Mouse (Mus musculus) layer of hippocampus, adult 9-11 months (tissue): Measurements from ENCODE around the gene Zfp697.

Experiments
- DNase-seq: peaks from one replicate; pipeline ENCODE4 v3.0.0; 2022

Gene Zfp697

GRCm38 (mm10) chr3:98382246-98382939 lies at the start of gene Zfp697:
TSS of gene Zfp697 (plus strand) at chr3:98382461.
- peak; percentile 83 for DNase-seq

DNA sequence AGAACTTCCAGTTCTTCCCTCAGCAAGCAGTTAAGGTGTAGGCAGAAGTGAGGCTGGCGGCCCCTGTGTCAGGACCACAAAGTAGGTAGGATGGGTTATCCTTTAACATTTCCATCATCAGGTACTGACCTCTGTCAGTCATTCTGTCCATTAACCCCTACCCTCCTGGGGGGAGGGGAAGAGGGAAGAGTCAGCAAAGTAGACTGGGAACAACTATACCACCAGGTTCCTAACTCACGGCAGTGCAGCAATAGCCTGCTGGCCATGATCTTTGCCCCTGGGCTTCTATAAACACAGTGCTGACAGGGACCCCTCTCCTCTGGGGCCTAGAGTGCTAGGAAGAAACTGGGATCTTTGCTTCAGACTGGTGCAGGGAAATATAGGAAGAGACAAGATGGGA lies 48.3 kb upstream of the Zfp697 start:
- no peak for DNase-seq

GRCm38 (mm10) chr3:98335331-98335730 lies 46.9 kb upstream of the Zfp697 start:
- no peak for DNase-seq

DNA sequence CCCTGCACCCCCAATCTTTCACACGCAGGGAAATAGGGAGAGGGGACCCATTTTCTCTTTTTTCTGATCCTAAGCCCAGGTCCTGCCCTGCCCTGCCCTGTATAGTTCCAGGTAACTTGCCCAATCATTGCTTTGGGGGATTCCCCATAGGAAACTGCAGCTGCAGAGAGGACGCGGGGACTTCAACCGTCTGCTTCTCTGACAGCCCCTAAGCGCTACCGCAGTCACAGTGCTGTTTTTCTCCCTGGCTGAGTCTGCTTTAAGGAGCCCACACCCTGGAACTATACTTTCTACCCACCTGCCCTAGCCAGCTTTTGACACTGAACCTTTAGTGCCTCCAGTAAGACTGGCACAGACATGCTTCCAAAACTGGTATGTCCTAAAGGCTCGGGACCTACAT lies 46.4 kb upstream of the Zfp697 start:
- no peak for DNase-seq

GRCm38 (mm10) chr3:98336661-98337654 lies 45.3 kb upstream of the Zfp697 start:
- no peak for DNase-seq

DNA sequence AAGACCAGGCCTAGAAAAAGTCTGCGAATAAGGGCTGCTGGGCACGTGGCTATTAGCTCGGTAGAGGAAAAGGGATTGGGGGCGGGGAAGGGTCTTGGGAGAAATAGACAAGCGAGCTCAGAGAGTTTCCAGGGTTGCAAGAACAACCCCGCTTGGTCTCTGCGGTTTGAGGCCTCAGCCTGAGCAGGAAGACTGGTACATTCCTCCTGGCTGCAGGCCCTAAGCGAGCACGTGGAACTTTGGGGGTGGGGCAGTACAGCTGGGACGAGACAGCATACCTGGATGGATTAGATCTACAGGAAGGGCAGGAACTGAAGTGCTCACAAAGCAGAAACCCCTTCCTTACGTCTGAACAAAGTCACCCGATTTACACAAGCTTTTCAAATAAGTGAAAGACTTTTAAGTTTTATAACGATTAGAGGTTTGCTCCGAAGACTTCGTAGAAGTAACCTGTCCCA lies 43.6 kb upstream of the Zfp697 start:
- peak; percentile 40 for DNase-seq

GRCm38 (mm10) chr3:98339097-98339705 lies 43.1 kb upstream of the Zfp697 start:
- DNase-seq: peak; percentile 51

DNA sequence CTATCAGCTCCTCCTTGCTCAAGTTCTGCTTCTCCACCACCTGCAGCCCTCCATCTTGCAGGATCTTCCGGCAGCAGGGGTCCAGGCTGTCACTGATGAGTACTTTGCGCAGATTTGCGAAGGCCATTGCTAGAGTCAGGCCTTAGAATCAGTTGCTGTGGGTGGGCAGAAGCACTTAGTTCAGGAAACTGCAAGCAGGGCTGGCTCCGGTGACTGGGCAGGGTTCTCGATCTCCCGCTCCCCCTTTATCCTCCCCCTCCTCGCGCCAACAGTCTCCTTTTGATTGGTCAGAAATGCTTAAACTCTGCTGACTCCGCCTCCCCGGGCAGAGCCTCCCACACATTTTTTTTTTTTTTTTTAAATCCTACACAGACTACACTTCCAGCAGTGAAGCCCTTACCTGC lies 42.6 kb upstream of the Zfp697 start, which contains the start of gene Phgdh:
Gene Phgdh (minus strand): TSS at position 285 of the 404 bp plus-strand sequence.
- peak; percentile 69 for DNase-seq

GRCm38 (mm10) chr3:98340818-98341594 lies 41.3 kb upstream of the Zfp697 start:
- no peak for DNase-seq

DNA sequence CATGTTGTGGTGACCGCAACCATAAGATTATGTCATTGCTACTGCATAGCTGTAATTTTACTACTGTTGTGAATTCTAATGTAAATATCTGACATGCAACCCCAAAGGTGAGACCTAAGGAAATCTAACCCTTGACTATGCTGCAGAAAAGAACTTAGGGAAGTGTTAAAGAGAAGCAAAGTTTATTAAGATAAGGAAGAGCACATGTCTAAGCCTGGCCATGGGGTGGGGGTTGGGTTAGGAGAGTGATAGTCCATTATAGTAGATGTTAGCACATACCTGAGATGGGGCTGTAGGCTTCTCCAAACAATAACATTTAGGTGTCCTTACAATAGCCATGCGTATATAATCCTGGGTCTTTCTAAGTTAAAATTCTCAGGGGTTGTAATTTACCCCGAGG lies 39.0 kb upstream of the Zfp697 start:
- DNase-seq: no peak

DNA sequence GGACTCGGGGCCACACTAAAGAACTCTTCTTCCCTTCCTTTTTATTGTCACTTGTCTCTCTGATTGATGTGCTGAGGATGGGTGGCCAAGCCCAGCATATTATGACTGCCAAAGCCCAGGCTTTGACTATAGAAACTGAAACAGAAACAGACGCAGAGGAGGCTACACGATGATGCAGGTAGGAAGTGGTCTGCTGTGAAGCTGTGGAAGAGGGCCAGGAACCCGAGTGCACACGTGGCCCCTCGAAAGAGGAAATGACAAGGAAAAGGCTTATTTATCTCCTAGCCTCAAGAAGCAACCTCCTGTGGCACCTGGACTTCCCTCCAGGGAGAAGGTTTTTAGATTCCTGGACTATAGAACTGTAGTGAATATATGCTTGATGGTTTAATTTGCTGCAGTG lies 34.2 kb upstream of the Zfp697 start:
- DNase-seq: no peak

DNA sequence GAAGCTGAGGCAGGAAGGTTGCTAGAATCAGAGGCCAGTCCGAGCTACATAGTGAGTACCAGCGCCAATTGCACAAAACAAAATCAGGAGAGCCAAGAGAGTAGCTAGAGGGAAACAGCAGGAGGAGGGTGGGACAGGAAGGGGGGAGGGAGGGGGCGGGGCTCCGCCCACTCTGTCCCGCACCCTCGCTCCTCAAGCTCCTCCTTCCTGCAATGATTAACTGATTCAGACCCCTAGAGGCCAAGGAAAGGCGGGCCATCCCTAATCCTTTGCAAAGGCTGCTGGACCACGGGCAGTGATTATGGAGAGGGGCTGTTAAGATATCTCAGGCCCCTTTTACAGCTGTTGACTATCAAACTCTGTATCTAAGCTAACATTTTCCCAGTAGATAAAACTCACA lies 33.6 kb upstream of the Zfp697 start:
- no peak for DNase-seq

DNA sequence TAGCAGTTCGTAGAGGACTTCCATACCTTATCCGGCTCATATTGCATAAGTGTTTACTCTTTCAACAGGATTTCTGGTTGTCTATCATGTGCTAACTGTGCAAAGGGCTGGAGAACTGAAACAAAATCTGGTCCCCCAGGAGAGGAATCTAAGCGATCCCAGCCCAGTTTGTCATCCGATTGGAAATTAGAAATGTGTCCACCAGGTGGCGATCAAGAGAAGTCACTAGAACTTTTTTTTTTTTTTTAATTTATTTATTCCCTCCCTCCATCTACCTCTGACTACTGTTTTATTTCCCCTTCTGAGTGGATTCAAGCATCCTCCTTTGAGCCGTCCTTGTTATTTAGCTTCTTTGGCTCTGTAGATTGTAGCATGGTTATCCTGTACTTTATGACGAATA lies 28.4 kb upstream of the Zfp697 start:
- DNase-seq: peak; percentile 67

DNA sequence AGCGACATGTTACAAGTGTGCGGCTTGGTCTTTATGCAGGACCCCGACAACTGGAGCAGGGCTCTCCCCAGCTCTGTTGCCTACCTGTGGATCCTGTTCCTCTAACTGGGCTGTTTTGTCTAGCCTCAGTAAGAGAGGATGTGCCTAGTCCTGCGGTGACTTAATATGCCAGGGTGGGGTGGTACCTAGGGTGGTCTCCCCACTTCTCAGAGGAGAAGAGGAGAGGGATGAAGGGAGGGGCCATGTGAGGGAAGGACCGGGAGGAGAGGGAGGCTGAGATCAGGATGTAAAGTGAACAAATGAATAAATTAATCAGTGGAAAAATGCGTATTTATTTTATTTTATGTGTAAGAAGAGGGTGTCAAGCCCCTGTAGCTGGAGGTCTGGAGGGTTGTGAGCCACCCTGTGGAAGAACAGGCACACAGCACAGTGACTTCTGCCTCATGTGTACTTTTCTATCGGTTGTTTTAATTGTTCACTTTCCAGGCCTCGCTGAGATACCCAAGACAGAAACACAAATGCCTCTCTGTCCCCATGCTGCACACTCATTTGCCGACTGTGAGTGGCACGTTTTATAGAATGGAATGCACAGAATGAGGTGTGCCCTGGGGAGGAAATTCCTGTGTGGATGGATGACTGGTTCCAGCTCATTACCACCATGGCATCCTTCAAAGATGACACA lies 26.8 kb upstream of the Zfp697 start:
- no peak for DNase-seq

DNA sequence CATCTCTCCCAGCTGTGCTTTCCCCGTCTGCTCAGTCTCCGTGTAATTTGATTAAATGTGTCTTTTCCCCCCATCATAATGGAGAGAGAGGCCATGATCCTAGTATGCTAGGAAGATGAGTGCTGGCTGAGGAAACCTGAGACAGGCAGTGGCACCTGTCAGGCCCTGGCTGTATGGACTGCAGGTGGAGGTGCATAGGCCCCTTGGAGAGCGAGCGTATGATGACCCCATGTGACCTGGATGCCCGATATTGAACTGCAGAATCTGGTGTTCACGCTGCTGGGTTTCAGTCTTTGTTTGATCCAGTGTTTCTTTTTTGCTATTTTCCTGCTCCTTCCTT lies 26.3 kb upstream of the Zfp697 start:
- no peak for DNase-seq

DNA sequence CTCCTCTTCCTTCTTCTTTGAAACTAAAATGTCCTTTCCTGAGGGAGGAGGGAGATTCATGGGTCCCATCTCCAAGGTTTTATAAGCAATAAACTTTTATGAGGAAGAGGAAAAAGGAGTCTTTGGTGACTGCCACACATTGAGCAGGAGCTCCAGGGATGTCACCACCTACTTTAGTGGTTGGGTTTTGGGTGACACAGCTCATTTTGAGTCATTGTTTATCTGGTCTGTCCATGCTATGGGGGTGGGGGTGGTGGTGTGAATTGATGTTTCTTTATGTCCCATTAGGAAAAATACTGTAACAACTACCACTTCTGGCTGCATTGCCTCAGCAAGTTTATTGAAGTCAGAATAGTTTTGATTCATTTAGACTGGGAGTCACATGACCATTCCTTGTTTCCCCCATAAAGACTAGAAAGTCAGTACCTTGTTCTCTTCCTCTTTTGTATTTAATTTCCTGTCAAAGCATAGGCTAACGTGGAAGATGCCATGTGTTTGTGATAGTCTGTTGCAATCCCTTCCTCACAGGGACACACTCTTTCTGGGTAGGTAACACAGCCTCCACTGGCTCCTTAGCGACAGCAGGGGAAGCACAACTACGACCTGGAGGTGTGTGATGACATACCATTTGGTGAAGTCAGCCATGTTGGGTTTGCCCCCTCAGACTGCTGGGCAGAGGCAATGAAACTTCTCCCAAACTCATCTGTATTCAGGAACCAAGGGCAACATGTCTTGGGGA lies 25.5 kb upstream of the Zfp697 start:
- no peak for DNase-seq

DNA sequence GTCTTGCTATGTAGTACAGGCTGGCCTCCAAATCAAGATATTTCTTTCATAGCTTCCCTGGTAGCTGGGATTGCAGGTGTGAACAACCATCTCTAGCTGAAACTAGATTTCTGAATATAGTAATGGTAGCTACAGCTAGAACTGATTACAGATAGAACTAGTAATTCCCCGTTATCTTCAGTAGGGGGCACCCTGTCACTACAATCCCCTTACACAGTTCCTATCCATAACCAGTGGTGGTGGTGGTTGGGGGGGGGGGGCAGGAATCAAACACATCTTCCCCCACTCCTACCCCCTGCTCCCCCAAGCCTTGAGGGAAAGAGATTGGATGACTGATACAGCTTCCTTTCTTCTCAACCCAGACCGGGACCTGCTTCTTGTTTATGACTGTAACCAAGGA lies 19.5 kb upstream of the Zfp697 start:
- no peak for DNase-seq

DNA sequence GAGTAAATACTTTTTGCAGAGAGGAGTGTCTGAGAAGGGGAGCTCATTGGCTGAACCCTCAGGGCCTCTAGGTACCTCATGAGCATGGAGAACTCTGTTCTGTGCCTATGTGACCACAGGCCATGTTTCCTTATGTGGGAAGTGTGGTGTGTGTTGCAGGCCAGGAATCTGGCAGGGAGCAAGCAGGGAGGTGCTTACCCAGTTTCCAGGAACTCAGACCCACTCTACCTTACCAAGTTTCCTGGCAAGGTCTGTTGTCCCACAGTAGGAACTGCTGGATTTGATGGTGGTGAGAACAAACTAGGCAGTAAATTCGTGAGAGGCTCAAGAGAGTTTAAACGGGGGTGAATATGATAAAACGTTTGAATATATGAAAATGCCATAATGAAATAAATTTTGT lies 16.2 kb upstream of the Zfp697 start:
- no peak for DNase-seq

DNA sequence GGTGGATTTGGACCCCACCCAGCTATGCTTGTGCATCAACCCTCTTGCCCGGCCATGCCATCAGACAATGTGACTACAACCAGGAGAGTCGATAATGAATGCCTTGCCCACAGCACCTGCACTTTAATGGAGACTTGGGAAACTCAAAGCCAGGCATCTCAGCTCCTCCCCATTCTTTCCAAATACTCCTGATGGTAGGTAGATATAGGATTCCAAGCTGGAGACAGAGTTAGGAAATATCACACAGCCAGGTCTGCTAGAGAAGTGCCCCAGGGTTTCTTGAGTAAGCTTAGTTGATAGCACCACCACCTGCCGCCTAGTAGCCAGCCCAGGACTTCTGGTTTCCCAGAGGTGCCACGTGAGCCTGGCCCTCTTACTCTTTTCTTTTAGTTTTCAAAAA lies 15.4 kb upstream of the Zfp697 start:
- no peak for DNase-seq

DNA sequence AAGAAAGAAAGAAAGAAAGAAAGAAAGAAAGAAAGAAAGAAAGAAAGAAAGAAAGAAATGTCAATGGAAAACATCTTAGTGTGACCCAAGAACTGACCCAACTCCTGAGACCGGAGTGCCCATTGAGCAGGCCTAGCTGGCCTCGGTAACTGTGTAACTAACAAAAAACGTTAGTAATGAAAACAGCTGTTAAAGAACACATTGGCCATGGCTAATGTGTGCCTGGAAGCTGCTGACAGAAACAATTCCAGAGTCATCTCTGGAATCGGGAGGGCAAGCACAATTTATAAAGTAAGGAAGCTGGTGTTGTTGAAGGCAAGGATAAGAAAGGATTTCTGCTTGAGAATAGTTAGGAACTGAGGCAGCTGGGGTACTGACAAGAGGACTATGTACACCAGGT lies 14.0 kb upstream of the Zfp697 start:
- no peak for DNase-seq

GRCm38 (mm10) chr3:98368776-98369175 lies 13.5 kb upstream of the Zfp697 start:
- no peak for DNase-seq
